Mouse (Mus musculus) spleen, postnatal 0 days (tissue): ENCODE data around the gene Pex13. TPM values are rescaled to one million over a fixed set of nuclear protein-coding genes. Genes with fewer than 3 reads are reported as not detected.

Experiments used
- polyA plus RNA-seq: library from polyadenylated mRNA; unstranded; fragments of >200 nt; fragmentation: Nextera tagmentation; extraction: Ambion mirVana; gene quantifications from 2 replicates; pipeline ENCODE4 v1.2.1, GENCODE M21; 2015

Pex13 gene
- 12.5 and 14.3 TPM in 2 replicates for polyA plus RNA-seq

GRCm38 (mm10) chr11:23665798-23666501 is at the start of gene Pex13:
Pex13 (minus strand) TSS chr11:23665959.

GRCm38 (mm10) chr11:23665311-23665786 is 410 bp downstream of the Pex13 start, which contains the start of gene Pus10:
Pus10 (plus strand) TSS chr11:23665674.

GRCm38 (mm10) chr11:23632945-23633878 is 32.5 kb downstream of the Pex13 start, which contains the start of gene 0610010F05Rik:
0610010F05Rik (minus strand) TSS chr11:23633639.

Other genes with a start within 250 kb of the Pex13 start
- 29.5 and 30.2 TPM in 2 replicates for gene Ahsa2, start 167.9 kb downstream of the Pex13 start, polyA plus RNA-seq
- gene 1700093K21Rik, start 144.8 kb downstream of the Pex13 start, polyA plus RNA-seq: not detected in 2 replicates
- gene 0610010F05Rik, start 32.3 kb downstream of the Pex13 start, polyA plus RNA-seq: 16.1 and 17.1 TPM in 2 replicates
- 16.1 and 16.7 TPM in 2 replicates for gene Pus10, start 285 bp downstream of the Pex13 start, polyA plus RNA-seq
- gene Rel, start 105.0 kb upstream of the Pex13 start, polyA plus RNA-seq: 1.4 and 1.8 TPM in 2 replicates
- gene Papolg, start 229.3 kb upstream of the Pex13 start, polyA plus RNA-seq: 4.1 and 5.2 TPM in 2 replicates